Mouse (Mus musculus) G1E (cell line): ENCODE data around the gene Olfr325. TPM values are rescaled to one million over a fixed set of nuclear protein-coding genes. Genes with fewer than 3 reads are reported as not detected.

ENCODE experiments used
- ATAC-seq: 2 replicates; pipeline ENCODE4 v1.8.0; 2016; ENCODE audit warnings: mild to moderate bottlenecking; ENCODE audit not compliant: insufficient number of reproducible peaks, poor library complexity, low FRiP score, severe bottlenecking; ENCODE audit errors: extremely low read depth
- DNase-seq: peaks from one replicate; pipeline ENCODE4 v3.0.0; 2012; ENCODE audit warnings: low spot score
- H3K27me3 ChIP-seq: 2 replicates; pipeline ENCODE4 v1.6.1; 2012; ENCODE audit warnings: mild to moderate bottlenecking, low read length, inconsistent platforms; ENCODE audit not compliant: insufficient read depth
- H3K36me3 ChIP-seq: replicated peaks from 2 replicates; pipeline ENCODE3; 2012; ENCODE audit warnings: mild to moderate bottlenecking, inconsistent platforms
- H3K4me1 ChIP-seq: 2 replicates; pipeline ENCODE4 v1.6.1; 2012; ENCODE audit warnings: low read depth, low read length, inconsistent platforms, mixed read lengths; ENCODE audit not compliant: insufficient read depth
- H3K4me3 ChIP-seq: 2 replicates; pipeline ENCODE4 v1.5.1; 2012; ENCODE audit warnings: low read depth, mild to moderate bottlenecking, inconsistent platforms, low read length, moderate library complexity, mixed read lengths
- H3K9me3 ChIP-seq: replicated peaks from 2 replicates; pipeline ENCODE4 v1.6.1; 2012; ENCODE audit warnings: inconsistent platforms
- CTCF ChIP-seq: IDR thresholded peaks from 2 replicates; pipeline ENCODE4 v1.5.1; 2012; ENCODE audit warnings: low read depth, low read length, inconsistent platforms, mixed read lengths
- GATA1 ChIP-seq: IDR thresholded peaks from 2 replicates; pipeline ENCODE4 v1.6.1; 2012; ENCODE audit warnings: borderline replicate concordance, low read length, inconsistent platforms, mixed read lengths
- GATA2 ChIP-seq: IDR thresholded peaks from 2 replicates; pipeline ENCODE4 v1.6.1; 2012; ENCODE audit warnings: low read depth, low read length, inconsistent platforms, borderline replicate concordance
- POLR2AphosphoS5 ChIP-seq: IDR thresholded peaks from 2 replicates; pipeline ENCODE4 v1.6.1; 2012; ENCODE audit warnings: low read depth, low read length, inconsistent platforms; ENCODE audit not compliant: insufficient replicate concordance
- TAL1 ChIP-seq: conservative IDR thresholded peaks from 2 replicates; pipeline ENCODE4 v1.6.1; 2012; ENCODE audit warnings: low read depth, low read length, inconsistent platforms, mixed read lengths
- polyA plus RNA-seq: library from polyadenylated mRNA; stranded (reverse); fragments of >175 nt; gene quantifications from 2 replicates; pipeline ENCODE4 v1.2.3, GENCODE M21; 2012
- total RNA-seq, 2 experiments: library from RNA; stranded (forward) in 1 of 2; stranded (reverse) in 1 of 2; fragments of 200-1000 nt in 1 of 2; fragments of >200 nt in 1 of 2; fragmentation: Nextera tagmentation in 1 of 2; gene quantifications; 2 replicates each; pipeline ENCODE4 v1.2.3; 2014 to 2017

Gene Olfr325
- total and polyA plus RNA-seq, 3 experiments = 0.16 TPM; not detected in 2

GRCm38 (mm10) chr11:58618369-58618768, 40.8 kb downstream of the Olfr325 start:
- ATAC-seq = no peak
- Histone ChIP-seq H3K36me3 (no peaks in the 10 kb centered on the region), H3K4me1 (peaks cover 2% of the 10 kb centered on the region; the same call in 1 of the 2 replicates), H3K27me3 (no peaks in the 10 kb centered on the region), H3K9me3 (no peaks in the 10 kb centered on the region), H3K4me3 (no peak overlapping the region)
- TF ChIP-seq TAL1 (no peak), GATA1 (no peak), POLR2AphosphoS5 (no peak), CTCF (no peak), GATA2 (no peak)
- no peak for DNase-seq

GRCm38 (mm10) chr11:58618793-58619192, 41.3 kb downstream of the Olfr325 start:
- no peak for TF ChIP-seq GATA1
- TF ChIP-seq CTCF = no peak
- no peak for TF ChIP-seq TAL1
- TF ChIP-seq GATA2 = no peak
- no peak for TF ChIP-seq POLR2AphosphoS5
- no peaks in the 10 kb centered on the region for H3K27me3 ChIP-seq
- H3K4me1 ChIP-seq = peaks cover 2% of the 10 kb centered on the region; the same call in 1 of the 2 replicates
- H3K36me3 ChIP-seq = no peaks in the 10 kb centered on the region
- no peaks in the 10 kb centered on the region for H3K9me3 ChIP-seq
- DNase-seq = no peak
- H3K4me3 ChIP-seq = no peak overlapping the region
- no peak for ATAC-seq

GRCm38 (mm10) chr11:58626146-58626545, 48.6 kb downstream of the Olfr325 start:
- Histone ChIP-seq H3K36me3 (no peaks in the 10 kb centered on the region), H3K4me1 (no peaks in the 10 kb centered on the region), H3K9me3 (no peaks in the 10 kb centered on the region), H3K4me3 (no peak overlapping the region), H3K27me3 (peaks cover 7% of the 10 kb centered on the region; the same call in 1 of the 2 replicates)
- no peak for DNase-seq
- ATAC-seq = no peak
- no peak for TF ChIP-seq CTCF
- no peak for TF ChIP-seq GATA1
- TF ChIP-seq TAL1 = no peak
- TF ChIP-seq POLR2AphosphoS5 = no peak
- TF ChIP-seq GATA2 = no peak

- Histone ChIP-seq H3K4me3 (no peak within 1 kb of the TSS), H3K27me3 (peaks cover 18% of the 10 kb centered on the region; the same call in 1 of the 2 replicates), H3K9me3 (no peaks in the 10 kb centered on the region), H3K36me3 (no peaks in the 10 kb centered on the region), H3K4me1 (no peaks in the 10 kb centered on the region)
- TF ChIP-seq POLR2AphosphoS5 (no peak), CTCF (no peak), TAL1 (no peak), GATA1 (no peak), GATA2 (no peak)
- DNase-seq = no peak
- no peak for ATAC-seq
Observed at GRCm38 (mm10) chr11:58630401-58630800, 52.9 kb downstream of the Olfr325 start, which contains the start of gene Olfr323. TSS of gene Olfr323 (minus strand) at chr11:58630501.

Other genes starting within 250 kb of the Olfr325 start
Only the 20 nearest of the 27 such genes appear.
- gene 1810065E05Rik, start 156.6 kb upstream of the Olfr325 start, total RNA-seq (2014; fragmentation: Nextera tagmentation) = not detected in 2 replicates
- not detected in 2 replicates for gene 1810065E05Rik, start 156.6 kb upstream of the Olfr325 start, total RNA-seq (2017)
- gene 1810065E05Rik, start 156.6 kb upstream of the Olfr325 start, polyA plus RNA-seq = not detected in 2 replicates
- gene Gm12253, start 145.2 kb upstream of the Olfr325 start, total RNA-seq (2014; fragmentation: Nextera tagmentation) = not detected in 2 replicates
- not detected in 2 replicates for gene Gm12253, start 145.2 kb upstream of the Olfr325 start, total RNA-seq (2017)
- not detected in 2 replicates for gene Gm12253, start 145.2 kb upstream of the Olfr325 start, polyA plus RNA-seq
- gene Lypd9, start 124.8 kb upstream of the Olfr325 start, total RNA-seq (2014; fragmentation: Nextera tagmentation) = not detected in 2 replicates
- not detected in 2 replicates for gene Lypd9, start 124.8 kb upstream of the Olfr325 start, total RNA-seq (2017)
- gene Lypd9, start 124.8 kb upstream of the Olfr325 start, polyA plus RNA-seq = not detected in 2 replicates
- not detected in 2 replicates for gene Olfr30, start 115.5 kb upstream of the Olfr325 start, total RNA-seq (2014; fragmentation: Nextera tagmentation)
- gene Olfr30, start 115.5 kb upstream of the Olfr325 start, total RNA-seq (2017) = 0.12 TPM in 1 of 2 replicates, not detected in the other
- not detected in 2 replicates for gene Olfr30, start 115.5 kb upstream of the Olfr325 start, polyA plus RNA-seq
- gene Olfr332, start 85.2 kb upstream of the Olfr325 start, total RNA-seq (2014; fragmentation: Nextera tagmentation) = not detected in 2 replicates
- 0.11 TPM in 1 of 2 replicates, not detected in the other for gene Olfr332, start 85.2 kb upstream of the Olfr325 start, total RNA-seq (2017)
- gene Olfr332, start 85.2 kb upstream of the Olfr325 start, polyA plus RNA-seq = not detected in 2 replicates
- gene Olfr331, start 75.2 kb upstream of the Olfr325 start, total RNA-seq (2014; fragmentation: Nextera tagmentation) = not detected in 2 replicates
- not detected in 2 replicates for gene Olfr331, start 75.2 kb upstream of the Olfr325 start, total RNA-seq (2017)
- not detected in 2 replicates for gene Olfr331, start 75.2 kb upstream of the Olfr325 start, polyA plus RNA-seq
- gene Olfr330, start 42.9 kb upstream of the Olfr325 start, total RNA-seq (2014; fragmentation: Nextera tagmentation) = not detected in 2 replicates
- 0.11 TPM in 1 of 2 replicates, not detected in the other for gene Olfr330, start 42.9 kb upstream of the Olfr325 start, total RNA-seq (2017)
- not detected in 2 replicates for gene Olfr330, start 42.9 kb upstream of the Olfr325 start, polyA plus RNA-seq
- gene Olfr329-ps, start 31.3 kb upstream of the Olfr325 start, total RNA-seq (2014; fragmentation: Nextera tagmentation) = not detected in 2 replicates
- 0.29 TPM in 1 of 2 replicates, not detected in the other for gene Olfr329-ps, start 31.3 kb upstream of the Olfr325 start, total RNA-seq (2017)
- not detected in 2 replicates for gene Olfr329-ps, start 31.3 kb upstream of the Olfr325 start, polyA plus RNA-seq
- gene Olfr328, start 22.1 kb upstream of the Olfr325 start, total RNA-seq (2014; fragmentation: Nextera tagmentation) = not detected in 2 replicates
- 0.16 and 0.29 TPM in 2 replicates for gene Olfr328, start 22.1 kb upstream of the Olfr325 start, total RNA-seq (2017)
- not detected in 2 replicates for gene Olfr328, start 22.1 kb upstream of the Olfr325 start, polyA plus RNA-seq
- not detected in 2 replicates for gene Olfr224, start 7.2 kb upstream of the Olfr325 start, total RNA-seq (2014; fragmentation: Nextera tagmentation)
- 0.11 TPM in 1 of 2 replicates, not detected in the other for gene Olfr224, start 7.2 kb upstream of the Olfr325 start, total RNA-seq (2017)
- gene Olfr224, start 7.2 kb upstream of the Olfr325 start, polyA plus RNA-seq = not detected in 2 replicates
- not detected in 2 replicates for gene Olfr324, start 17.4 kb downstream of the Olfr325 start, total RNA-seq (2014; fragmentation: Nextera tagmentation)
- gene Olfr324, start 17.4 kb downstream of the Olfr325 start, total RNA-seq (2017) = 0.06 and 0.11 TPM in 2 replicates
- not detected in 2 replicates for gene Olfr324, start 17.4 kb downstream of the Olfr325 start, polyA plus RNA-seq
- not detected in 2 replicates for gene 2210407C18Rik, start 38.3 kb downstream of the Olfr325 start, total RNA-seq (2014; fragmentation: Nextera tagmentation)
- gene 2210407C18Rik, start 38.3 kb downstream of the Olfr325 start, total RNA-seq (2017) = not detected in 2 replicates
- gene 2210407C18Rik, start 38.3 kb downstream of the Olfr325 start, polyA plus RNA-seq = not detected in 2 replicates
- gene Olfr323, start 52.8 kb downstream of the Olfr325 start, total RNA-seq (2014; fragmentation: Nextera tagmentation) = not detected in 2 replicates
- 0.05 TPM in 1 of 2 replicates, not detected in the other for gene Olfr323, start 52.8 kb downstream of the Olfr325 start, total RNA-seq (2017)
- gene Olfr323, start 52.8 kb downstream of the Olfr325 start, polyA plus RNA-seq = not detected in 2 replicates
- 19.0 TPM in 1 of 2 replicates, not detected in the other for gene Trim58, start 62.7 kb downstream of the Olfr325 start, total RNA-seq (2014; fragmentation: Nextera tagmentation)
- not detected in 2 replicates for gene Trim58, start 62.7 kb downstream of the Olfr325 start, total RNA-seq (2017)
- gene Trim58, start 62.7 kb downstream of the Olfr325 start, polyA plus RNA-seq = not detected in 2 replicates
- not detected in 2 replicates for gene Olfr322, start 81.1 kb downstream of the Olfr325 start, total RNA-seq (2014; fragmentation: Nextera tagmentation)
- under 0.01 and 0.16 TPM in 2 replicates for gene Olfr322, start 81.1 kb downstream of the Olfr325 start, total RNA-seq (2017)
- gene Olfr322, start 81.1 kb downstream of the Olfr325 start, polyA plus RNA-seq = not detected in 2 replicates
- gene Olfr320, start 103.4 kb downstream of the Olfr325 start, total RNA-seq (2014; fragmentation: Nextera tagmentation) = not detected in 2 replicates
- gene Olfr320, start 103.4 kb downstream of the Olfr325 start, total RNA-seq (2017) = 0.06 TPM in 1 of 2 replicates, not detected in the other
- not detected in 2 replicates for gene Olfr320, start 103.4 kb downstream of the Olfr325 start, polyA plus RNA-seq
- gene Olfr319, start 121.4 kb downstream of the Olfr325 start, total RNA-seq (2014; fragmentation: Nextera tagmentation) = not detected in 2 replicates
- gene Olfr319, start 121.4 kb downstream of the Olfr325 start, total RNA-seq (2017) = 0.27 TPM in 1 of 2 replicates, not detected in the other
- not detected in 2 replicates for gene Olfr319, start 121.4 kb downstream of the Olfr325 start, polyA plus RNA-seq
- 0.45 TPM in 1 of 2 replicates, not detected in the other for gene Olfr318, start 146.3 kb downstream of the Olfr325 start, total RNA-seq (2014; fragmentation: Nextera tagmentation)
- gene Olfr318, start 146.3 kb downstream of the Olfr325 start, total RNA-seq (2017) = 0.06 and 0.33 TPM in 2 replicates
- not detected in 2 replicates for gene Olfr318, start 146.3 kb downstream of the Olfr325 start, polyA plus RNA-seq
- not detected in 2 replicates for gene Olfr317, start 161.5 kb downstream of the Olfr325 start, total RNA-seq (2014; fragmentation: Nextera tagmentation)
- not detected in 2 replicates for gene Olfr317, start 161.5 kb downstream of the Olfr325 start, total RNA-seq (2017)
- not detected in 2 replicates for gene Olfr317, start 161.5 kb downstream of the Olfr325 start, polyA plus RNA-seq
- not detected in 2 replicates for gene Olfr316, start 175.0 kb downstream of the Olfr325 start, total RNA-seq (2014; fragmentation: Nextera tagmentation)
- gene Olfr316, start 175.0 kb downstream of the Olfr325 start, total RNA-seq (2017) = 0.06 and 0.33 TPM in 2 replicates
- gene Olfr316, start 175.0 kb downstream of the Olfr325 start, polyA plus RNA-seq = not detected in 2 replicates